Mouse (Mus musculus) cortical plate, adult 2 months (tissue): ENCODE results near the gene Rtn2.

Experiments
- CTCF ChIP-seq: fragments of 200-500 bp; IDR thresholded peaks from 2 replicates; pipeline ENCODE4 v1.5.1; 2011; ENCODE audit warnings: mild to moderate bottlenecking, control low read depth, low read length; ENCODE audit not compliant: insufficient read depth; ENCODE audit errors: extremely low read depth
- POLR2A ChIP-seq: fragments of 200-500 bp; IDR thresholded peaks from 2 replicates; pipeline ENCODE4 v1.6.1; 2011; ENCODE audit warnings: mild to moderate bottlenecking, low read length, control low read depth; ENCODE audit not compliant: insufficient read depth; ENCODE audit errors: extremely low read depth

DNA sequence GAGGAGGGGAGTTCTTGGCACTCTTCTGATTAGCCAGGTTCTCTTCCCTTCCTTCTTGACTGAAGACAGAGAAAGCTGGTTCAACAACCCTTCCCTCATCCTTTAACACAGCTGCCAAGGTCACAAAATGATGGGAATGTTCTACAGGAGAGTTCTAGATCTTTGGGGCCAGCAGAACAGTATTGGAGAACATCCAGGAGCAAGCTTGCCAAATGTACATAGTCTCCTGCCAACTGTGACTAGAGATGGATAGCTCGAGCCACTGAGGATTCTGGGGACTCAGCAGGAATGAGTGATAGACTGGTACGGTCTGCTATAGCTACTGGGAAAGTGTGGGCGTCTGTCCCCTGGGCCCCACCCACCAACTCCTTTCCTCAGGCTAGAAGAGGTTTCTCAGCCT lies 24.1 kb upstream of the Rtn2 start:
- no peak for TF ChIP-seq CTCF
- no peak for TF ChIP-seq POLR2A
